Mouse (Mus musculus): Measurements from ENCODE around the gene Tmem189. TPM values are rescaled to one million over a fixed set of nuclear protein-coding genes. Genes with fewer than 3 reads are reported as not detected.
A peak's percentile ranks its signal among the peaks of the same experiment; 100 is the strongest.

The Tmem189 gene
- polyA plus RNA-seq, 1 experiment = 36.2 TPM

DNA sequence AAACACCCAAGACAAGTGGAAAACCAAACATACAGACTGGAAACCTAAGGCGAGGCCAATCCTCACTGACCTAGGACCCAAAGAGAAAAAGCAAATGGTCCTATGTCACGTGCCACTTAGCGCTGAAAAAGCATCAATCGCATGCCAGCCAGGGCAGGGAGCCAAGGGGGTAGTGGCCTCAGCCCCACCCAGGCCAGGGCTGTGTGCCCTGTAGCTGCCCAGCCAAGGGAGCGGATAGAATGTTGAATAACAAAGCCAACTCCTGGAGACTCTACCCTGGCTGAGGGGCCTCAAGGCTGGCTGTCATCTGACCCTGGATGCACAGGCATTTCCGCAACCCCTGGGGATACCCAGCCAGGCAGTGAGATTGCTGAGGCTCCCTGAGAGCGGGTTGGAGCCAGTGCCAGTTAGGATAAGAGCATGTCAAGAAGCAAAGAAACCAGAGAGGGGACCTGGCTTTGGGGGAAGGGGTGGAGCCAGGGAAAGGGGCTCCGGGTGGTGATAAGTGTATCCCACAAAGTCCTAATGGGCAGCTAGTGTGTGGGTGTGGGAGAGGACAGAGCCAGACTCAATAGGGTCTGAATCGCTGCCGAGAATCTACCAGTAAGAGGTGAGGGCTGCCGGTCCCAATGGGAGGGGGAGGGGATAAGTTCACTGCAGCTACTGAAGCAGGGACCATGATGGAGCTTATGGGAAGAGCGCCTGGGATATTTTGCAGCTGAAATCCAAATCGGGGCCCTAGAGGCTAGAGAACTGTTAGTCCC, 29.6 kb downstream of the Tmem189 start:
- Histone ChIP-seq H3K4me1 (ENCODE audit: control insufficient read depth, insufficient read depth, low read length) (peaks cover 8% of the 10 kb centered on the region; the same call in 1 of the 2 replicates), H3K27ac (ENCODE audit: control insufficient read depth, insufficient read depth, low read depth, low read length, poor library complexity) (peak overlapping the region; percentile 5; the same call in 1 of the 2 replicates), H3K4me3 (replicated peaks; ENCODE audit: control insufficient read depth, low read depth, low read length) (peak overlapping the region; percentile 89)
- 33% methylated on average over 13 of the region's 13 CpGs for WGBS
- TF ChIP-seq POLR2A (IDR thresholded peaks at IDR 0.05; ENCODE audit: borderline replicate concordance, control insufficient read depth, low read depth, low read length) (no peak), CTCF (IDR thresholded peaks at IDR 0.05; ENCODE audit: control insufficient read depth, insufficient read depth, low read length) (no peak)

GRCm38 (mm10) chr2:167659177-167659846, 30.3 kb downstream of the Tmem189 start:
- Histone ChIP-seq H3K4me3 (replicated peaks; ENCODE audit: control insufficient read depth, low read depth, low read length) (peak overlapping the region; percentile 1), H3K27ac (ENCODE audit: control insufficient read depth, insufficient read depth, low read depth, low read length, poor library complexity) (no peak overlapping the region), H3K4me1 (ENCODE audit: control insufficient read depth, insufficient read depth, low read length) (peaks cover 8% of the 10 kb centered on the region; the same call in 1 of the 2 replicates)
- TF ChIP-seq CTCF (IDR thresholded peaks at IDR 0.05; ENCODE audit: control insufficient read depth, insufficient read depth, low read length) = no peak
- TF ChIP-seq POLR2A (IDR thresholded peaks at IDR 0.05; ENCODE audit: borderline replicate concordance, control insufficient read depth, low read depth, low read length) = no peak
- WGBS = 70% methylated on average over 10 of the region's 10 CpGs

GRCm38 (mm10) chr2:167658712-167659111, 30.9 kb downstream of the Tmem189 start:
- Histone ChIP-seq H3K27ac (ENCODE audit: control insufficient read depth, insufficient read depth, low read depth, low read length, poor library complexity) (no peak overlapping the region), H3K4me3 (replicated peaks; ENCODE audit: control insufficient read depth, low read depth, low read length) (no peak overlapping the region), H3K4me1 (ENCODE audit: control insufficient read depth, insufficient read depth, low read length) (peaks cover 8% of the 10 kb centered on the region; the same call in 1 of the 2 replicates)
- 86% methylated on average over 11 of the region's 11 CpGs for WGBS
- TF ChIP-seq POLR2A (IDR thresholded peaks at IDR 0.05; ENCODE audit: borderline replicate concordance, control insufficient read depth, low read depth, low read length) (no peak), CTCF (IDR thresholded peaks at IDR 0.05; ENCODE audit: control insufficient read depth, insufficient read depth, low read length) (no peak)

- Histone ChIP-seq H3K4me1 (ENCODE audit: control insufficient read depth, insufficient read depth, low read length) (peaks cover 8% of the 10 kb centered on the region; the same call in 1 of the 2 replicates), H3K27ac (ENCODE audit: control insufficient read depth, insufficient read depth, low read depth, low read length, poor library complexity) (peak overlapping the region; percentile 97; the same call in 1 of the 2 replicates), H3K4me3 (replicated peaks; ENCODE audit: control insufficient read depth, low read depth, low read length) (no peak overlapping the region)
- TF ChIP-seq POLR2A (IDR thresholded peaks at IDR 0.05; ENCODE audit: borderline replicate concordance, control insufficient read depth, low read depth, low read length) = no peak
- TF ChIP-seq CTCF (IDR thresholded peaks at IDR 0.05; ENCODE audit: control insufficient read depth, insufficient read depth, low read length) = no peak
- 81% methylated on average over 4 of the region's 4 CpGs for WGBS
Observed at GRCm38 (mm10) chr2:167657973-167658372, 31.6 kb downstream of the Tmem189 start.

DNA sequence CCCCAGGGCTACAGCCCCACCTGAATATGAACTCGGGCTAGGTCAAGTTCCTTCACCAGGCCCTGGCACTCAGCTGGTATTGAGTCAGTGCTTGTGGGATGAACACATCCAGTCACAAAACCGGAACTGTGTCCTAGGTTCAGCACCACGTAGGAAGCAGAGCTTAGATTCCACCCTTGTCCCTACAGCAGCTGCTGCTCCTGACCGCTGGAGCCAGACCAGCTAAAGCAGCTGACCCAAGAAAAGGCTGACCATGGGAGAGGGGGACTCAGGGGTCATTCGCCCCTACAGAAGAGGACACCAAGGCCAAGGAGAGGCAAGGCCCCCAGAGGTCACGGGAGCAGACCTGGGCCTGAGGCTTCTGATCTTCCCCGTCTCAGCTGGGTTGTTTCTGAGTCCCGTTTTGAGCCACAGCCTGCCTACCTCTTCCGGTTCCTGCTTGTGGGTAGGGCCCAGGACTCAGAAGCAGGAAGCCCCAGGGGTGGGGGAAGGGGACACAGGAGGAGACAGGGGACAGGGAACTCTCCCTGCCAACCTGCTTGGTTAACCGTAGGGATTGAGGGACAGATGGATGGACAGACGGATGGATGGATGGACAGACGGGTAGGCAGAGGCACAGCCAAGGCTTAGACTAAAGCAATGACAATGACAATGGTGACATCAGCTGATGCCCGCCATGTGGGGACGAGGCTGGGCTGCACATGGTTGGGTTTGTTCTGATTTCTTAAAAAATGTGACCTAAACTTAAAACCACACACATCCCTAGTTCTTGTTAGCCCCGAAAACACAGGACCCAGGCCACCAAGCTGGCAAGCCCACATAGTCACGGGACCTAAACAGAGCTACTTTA, 32.8 kb downstream of the Tmem189 start:
- 11% methylated on average over 16 of the region's 16 CpGs for WGBS
- H3K4me3 ChIP-seq (replicated peaks; ENCODE audit: control insufficient read depth, low read depth, low read length) = peak overlapping the region; percentile 56
- peak overlapping the region; percentile 97 for H3K27ac ChIP-seq (ENCODE audit: control insufficient read depth, insufficient read depth, low read depth, low read length, poor library complexity)
- 0 out of 2 replicates have a peak, but pooled peaks have one; percentile 5 for TF ChIP-seq CTCF (IDR thresholded peaks at IDR 0.05; ENCODE audit: control insufficient read depth, insufficient read depth, low read length)
- TF ChIP-seq POLR2A (IDR thresholded peaks at IDR 0.05; ENCODE audit: borderline replicate concordance, control insufficient read depth, low read depth, low read length) = peak; percentile 65; the same call in 1 of the 2 replicates
- H3K4me1 ChIP-seq (ENCODE audit: control insufficient read depth, insufficient read depth, low read length) = peaks cover 8% of the 10 kb centered on the region; the same call in 1 of the 2 replicates

DNA sequence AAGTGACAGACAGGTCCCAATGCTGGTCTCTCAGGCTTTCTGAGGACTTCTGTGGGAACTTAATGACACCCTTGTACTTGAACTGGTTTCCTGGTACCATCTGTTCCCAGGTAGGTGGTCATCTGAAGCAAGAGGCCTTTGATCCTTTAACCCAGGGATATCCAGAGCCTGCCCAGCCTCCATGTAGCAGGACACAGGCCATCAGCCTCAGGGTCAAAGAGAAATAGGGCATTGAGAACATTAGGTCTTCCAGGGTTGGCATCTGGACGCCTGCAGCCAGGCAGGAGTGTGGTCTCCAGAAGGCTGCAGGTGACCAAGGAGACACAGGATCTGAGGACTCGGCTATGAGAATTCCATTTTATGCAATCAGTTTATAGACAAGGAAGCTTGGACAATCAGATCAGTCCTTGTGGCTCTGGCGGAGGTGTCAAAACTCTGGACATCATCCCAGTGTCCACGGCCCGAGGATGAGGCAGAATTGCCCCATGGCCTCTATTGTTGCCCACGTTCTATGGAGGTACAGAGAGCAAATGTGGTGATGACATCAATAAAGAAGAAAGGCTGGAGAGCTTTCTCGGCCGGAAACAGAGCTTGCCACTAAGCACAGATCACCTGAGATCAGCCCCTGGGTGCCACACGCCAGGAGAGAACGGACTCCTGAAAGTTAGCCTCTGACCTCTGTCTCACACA, 34.6 kb downstream of the Tmem189 start:
- TF ChIP-seq CTCF (IDR thresholded peaks at IDR 0.05; ENCODE audit: control insufficient read depth, insufficient read depth, low read length) (no peak), POLR2A (IDR thresholded peaks at IDR 0.05; ENCODE audit: borderline replicate concordance, control insufficient read depth, low read depth, low read length) (no peak)
- no peak overlapping the region for H3K4me3 ChIP-seq (replicated peaks; ENCODE audit: control insufficient read depth, low read depth, low read length)
- H3K4me1 ChIP-seq (ENCODE audit: control insufficient read depth, insufficient read depth, low read length) = peaks cover 9% of the 10 kb centered on the region; the same call in 1 of the 2 replicates
- 86% methylated on average over 10 of the region's 10 CpGs for WGBS
- no peak overlapping the region for H3K27ac ChIP-seq (ENCODE audit: control insufficient read depth, insufficient read depth, low read depth, low read length, poor library complexity)

DNA sequence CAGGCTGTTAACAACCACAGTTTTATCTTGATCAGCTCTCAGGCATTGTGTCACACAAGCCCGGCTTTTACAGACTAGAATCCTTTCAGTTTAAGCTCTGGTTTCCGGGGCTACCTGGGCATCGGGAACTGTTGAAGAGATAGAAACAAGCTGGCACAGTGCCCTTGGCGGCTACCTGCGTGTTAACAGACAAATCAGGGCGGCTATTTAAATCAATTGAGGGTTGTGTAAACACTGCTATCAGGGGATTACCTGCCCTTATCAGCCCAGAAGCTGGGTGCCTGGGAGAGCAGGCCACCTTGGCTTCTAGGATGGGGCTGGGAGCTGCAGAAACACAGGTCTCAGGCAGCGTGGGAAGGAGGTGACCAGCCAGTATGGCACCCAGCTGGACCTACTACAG, 36.9 kb downstream of the Tmem189 start:
- H3K4me1 ChIP-seq (ENCODE audit: control insufficient read depth, insufficient read depth, low read length) = peaks cover 16% of the 10 kb centered on the region

More for the DNA sequence above, 36.9 kb downstream of the Tmem189 start:
- TF ChIP-seq CTCF (IDR thresholded peaks at IDR 0.05; ENCODE audit: control insufficient read depth, insufficient read depth, low read length) (no peak), POLR2A (IDR thresholded peaks at IDR 0.05; ENCODE audit: borderline replicate concordance, control insufficient read depth, low read depth, low read length) (no peak)
- 80% methylated on average over 7 of the region's 7 CpGs for WGBS
- H3K27ac ChIP-seq (ENCODE audit: control insufficient read depth, insufficient read depth, low read depth, low read length, poor library complexity) = no peak overlapping the region
- no peak overlapping the region for H3K4me3 ChIP-seq (replicated peaks; ENCODE audit: control insufficient read depth, low read depth, low read length)

Measured in bone marrow, adult 2 months (tissue).